12 mouse cellular contexts compared by ENCODE assay signal in the genomic region with DNA sequence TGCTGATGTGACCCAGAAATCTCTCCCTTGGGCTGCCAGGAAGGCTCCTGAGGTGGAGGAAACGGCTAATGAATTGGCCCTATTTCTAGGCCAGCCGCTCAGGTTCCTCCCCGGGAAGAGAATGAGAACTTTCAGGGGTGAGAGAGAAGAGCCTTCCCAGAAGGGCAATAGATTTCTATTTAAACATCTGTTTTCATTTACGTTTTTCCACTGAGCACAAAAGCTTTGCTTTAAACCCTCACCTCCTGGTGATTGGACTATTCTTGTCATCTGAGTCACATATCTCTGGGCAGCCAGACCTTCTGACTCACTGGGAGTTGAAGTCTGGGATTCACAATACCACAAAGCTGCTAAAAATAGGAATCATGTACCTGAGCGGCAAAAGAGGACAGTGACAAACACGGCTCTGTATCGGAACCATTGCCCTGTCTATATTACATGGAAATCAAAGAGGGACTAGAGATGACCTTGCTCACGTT.
DNase-seq lines count a peak whose midpoint lies in the region; ATAC-seq and TF ChIP-seq lines count a peak whose summit lies in the region.
"Had no signal": no experiment of that assay in that cellular context is flagged by ENCODE, and none has a peak within 500 bp of the region (broad histone marks: within the 10 kb centered on the region; RNA-seq: fewer than 3 reads in every experiment).

No protein-coding gene starts in this region.

- no peak for DNase-seq in frontal cortex, postnatal 10 days (ENCODE audit: low spot score in 2 of 2)
- peak; percentile 93 for DNase-seq in brain, adult 2 months (ENCODE audit: low read depth, low spot score)
- no peak for DNase-seq in thymus, adult 2 months
- no peak for DNase-seq in right cerebral cortex, adult 2 months (ENCODE audit: low spot score in 2 of 2)

- peak overlapping the region; percentile 85 for H3K27ac ChIP-seq in heart, embryonic 13.5 days (replicated peaks)
- no peak overlapping the region for H3K27ac ChIP-seq in hindbrain, embryonic 13.5 days
- H3K27ac ChIP-seq in thymus, adult 2 months (ENCODE audit: control insufficient read depth, insufficient read depth, low read length), result no peak overlapping the region
- H3K27ac ChIP-seq: forebrain, embryonic 10.5 days; kidney, embryonic 15.5 days; liver, embryonic 14.5 days; neural tube, embryonic 12.5 days had no signal

- no peaks in the 10 kb centered on the region for H3K27me3 ChIP-seq in C2C12 (ENCODE audit: control insufficient read depth, insufficient read depth, insufficient read length)
- H3K27me3 ChIP-seq in heart, embryonic 13.5 days (replicated peaks), result no peaks in the 10 kb centered on the region
- H3K27me3 ChIP-seq in hindbrain, embryonic 13.5 days, result no peaks in the 10 kb centered on the region
- no peaks in the 10 kb centered on the region for H3K27me3 ChIP-seq in thymus, adult 2 months (ENCODE audit: control insufficient read depth, insufficient read depth, low read length)
- H3K27me3 ChIP-seq: kidney, embryonic 15.5 days; neural tube, embryonic 12.5 days had no signal

- no peaks in the 10 kb centered on the region for H3K79me2 ChIP-seq in C2C12 (ENCODE audit: control insufficient read depth, insufficient read depth)

- WGBS in heart, embryonic 13.5 days, result 31% methylated on average over 8 of the region's 8 CpGs
- 74% methylated on average over 8 of the region's 8 CpGs for WGBS in hindbrain, embryonic 13.5 days
- 80% methylated on average over 8 of the region's 8 CpGs for WGBS in thymus, adult 2 months

- no peak for TF ChIP-seq CTCF in C2C12 (IDR thresholded peaks at IDR 0.05; ENCODE audit: control insufficient read depth, insufficient read depth, insufficient read length)
- no peak for TF ChIP-seq CTCF in thymus, adult 2 months (IDR thresholded peaks at IDR 0.05; ENCODE audit: borderline replicate concordance, control insufficient read depth, extremely low read depth, insufficient read depth, low read length, poor library complexity)

- H3K36me3 ChIP-seq in C2C12 (ENCODE audit: control insufficient read depth, insufficient read depth), result no peaks in the 10 kb centered on the region
- H3K36me3 ChIP-seq in heart, embryonic 13.5 days, result no peaks in the 10 kb centered on the region
- H3K36me3 ChIP-seq in hindbrain, embryonic 13.5 days, result no peaks in the 10 kb centered on the region
- H3K36me3 ChIP-seq in thymus, adult 2 months (ENCODE audit: control insufficient read depth, insufficient read depth, low read length), result no peaks in the 10 kb centered on the region
- H3K36me3 ChIP-seq: forebrain, embryonic 10.5 days; kidney, embryonic 15.5 days; neural tube, embryonic 12.5 days had no signal

- H3ac ChIP-seq in C2C12 (ENCODE audit: control insufficient read depth, insufficient read length, low read depth), result no peak overlapping the region

- H3K9me3 ChIP-seq in heart, embryonic 13.5 days, result no peaks in the 10 kb centered on the region
- H3K9me3 ChIP-seq in hindbrain, embryonic 13.5 days, result no peaks in the 10 kb centered on the region
- H3K9me3 ChIP-seq: forebrain, embryonic 10.5 days; kidney, embryonic 15.5 days; neural tube, embryonic 12.5 days had no signal

- H3K79me3 ChIP-seq in C2C12 (ENCODE audit: low read depth), result no peaks in the 10 kb centered on the region

- H3K4me2 ChIP-seq in heart, embryonic 13.5 days, result peak overlapping the region; percentile 58
- no peak overlapping the region for H3K4me2 ChIP-seq in hindbrain, embryonic 13.5 days
- H3K4me2 ChIP-seq: kidney, embryonic 15.5 days; neural tube, embryonic 12.5 days had no signal

- no peak for TF ChIP-seq POLR2A in thymus, adult 2 months (IDR thresholded peaks at IDR 0.05; ENCODE audit: control insufficient read depth, extremely low read depth, insufficient read depth, low read length, poor library complexity)

- H3K4me1 ChIP-seq in heart, embryonic 13.5 days, result peaks cover 48% of the 10 kb centered on the region
- peaks cover 11% of the 10 kb centered on the region; the same call in 1 of the 2 replicates for H3K4me1 ChIP-seq in hindbrain, embryonic 13.5 days (replicated peaks)
- no peaks in the 10 kb centered on the region for H3K4me1 ChIP-seq in thymus, adult 2 months (replicated peaks; ENCODE audit: control insufficient read depth, insufficient read depth, low read length)
- H3K4me1 ChIP-seq: forebrain, embryonic 10.5 days; kidney, embryonic 15.5 days; neural tube, embryonic 12.5 days had no signal

- H3K4me3 ChIP-seq in C2C12 (ENCODE audit: insufficient read depth, poor library complexity, severe bottlenecking), result no peak overlapping the region
- H3K4me3 ChIP-seq in heart, embryonic 13.5 days, result no peak overlapping the region
- no peak overlapping the region for H3K4me3 ChIP-seq in hindbrain, embryonic 13.5 days
- no peak overlapping the region for H3K4me3 ChIP-seq in thymus, adult 2 months (ENCODE audit: control insufficient read depth, insufficient read depth, low read length)
- H3K4me3 ChIP-seq: forebrain, embryonic 10.5 days; kidney, embryonic 15.5 days; neural tube, embryonic 12.5 days had no signal

- H3K9ac ChIP-seq in heart, embryonic 13.5 days, result peak overlapping the region; percentile 58
- H3K9ac ChIP-seq in hindbrain, embryonic 13.5 days, result no peak overlapping the region
- H3K9ac ChIP-seq: kidney, embryonic 15.5 days; liver, embryonic 14.5 days; neural tube, embryonic 12.5 days had no signal

- peak; percentile 56 for ATAC-seq in frontal cortex, adult (ENCODE audit: low TSS enrichment)
- ATAC-seq in heart, embryonic 13.5 days (ENCODE audit: extremely low read depth, insufficient number of reproducible peaks, low FRiP score, low TSS enrichment), result no peak
- no peak for ATAC-seq in hindbrain, embryonic 13.5 days (ENCODE audit: low FRiP score)

TF ChIP-seq in C2C12, 6 proteins besides CTCF, POLR2A, EP300 and RAD21:
- TF ChIP-seq MAX (IDR thresholded peaks at IDR 0.05) (no peak), MYOG (IDR thresholded peaks at IDR 0.05; ENCODE audit: control insufficient read depth, extremely low read depth, insufficient read length) (no peak), CEBPB (IDR thresholded peaks at IDR 0.05; ENCODE audit: low read depth) (no peak), USF1 (IDR thresholded peaks at IDR 0.05; ENCODE audit: low read depth) (peak; percentile 12), FOSL1 (IDR thresholded peaks at IDR 0.05; ENCODE audit: insufficient read depth, low read length, poor library complexity, severe bottlenecking) (peak; percentile 20), MYOD1 (IDR thresholded peaks at IDR 0.05; ENCODE audit: control insufficient read depth, insufficient read length, low read depth) (no peak)
